Mouse (Mus musculus) midbrain, embryonic 11.5 days (tissue): ENCODE measurements around the gene Tfec. TPM values are rescaled to one million over a fixed set of nuclear protein-coding genes. Genes with fewer than 3 reads are reported as not detected.

Experiments
- ATAC-seq: fragments of 200-750 bp; cut with Nextera tagmentation; 2 replicates; pipeline ENCODE4 v1.8.0; 2017; ENCODE audit warnings: moderate TSS enrichment, moderate library complexity; ENCODE audit not compliant: low FRiP score
- DNase-seq: peaks from one replicate; pipeline ENCODE4 v3.0.0; 2015; ENCODE audit warnings: low spot score; ENCODE audit errors: missing footprints
- H3K27ac ChIP-seq: fragments of 300-500 bp; sonication (generic); 2 replicates; pipeline ENCODE4 v1.5.1; 2014; ENCODE audit warnings: low read depth, low read length
- H3K27me3 ChIP-seq: fragments of 300-500 bp; sonication (generic); 2 replicates; pipeline ENCODE4 v1.6.1; 2014; ENCODE audit warnings: mild to moderate bottlenecking, low read length, moderate library complexity, mixed read lengths; ENCODE audit not compliant: control insufficient read depth, insufficient read depth
- H3K36me3 ChIP-seq: fragments of 300-500 bp; sonication (generic); 2 replicates; pipeline ENCODE4 v1.6.1; 2014; ENCODE audit warnings: mild to moderate bottlenecking, low read length, moderate library complexity, mixed read lengths; ENCODE audit not compliant: control insufficient read depth, insufficient read depth
- H3K4me1 ChIP-seq: fragments of 300-500 bp; sonication (generic); 2 replicates; pipeline ENCODE4 v1.6.1; 2014; ENCODE audit warnings: low read length; ENCODE audit not compliant: control insufficient read depth, insufficient read depth
- H3K4me2 ChIP-seq: fragments of 300-500 bp; sonication (generic); 2 replicates; pipeline ENCODE4 v1.6.1; 2014; ENCODE audit warnings: mild to moderate bottlenecking, moderate library complexity
- H3K4me3 ChIP-seq: fragments of 300-500 bp; sonication (generic); 2 replicates; pipeline ENCODE4 v1.5.1; 2014; ENCODE audit warnings: low read depth, low read length
- H3K9ac ChIP-seq: fragments of 300-500 bp; sonication (generic); 2 replicates; pipeline ENCODE4 v1.6.1; 2014; ENCODE audit warnings: low read length
- H3K9me3 ChIP-seq: fragments of 300-500 bp; sonication (generic); 2 replicates; pipeline ENCODE4 v1.6.1; 2016; ENCODE audit warnings: low read length; ENCODE audit not compliant: control insufficient read depth
- WGBS: fragments of 180-500 bp; shearing (Covaris S2); extraction: QIAGEN DNeasy Blood & Tissue Kit; methylation state at CpG from one replicate; pipeline ENCODE4 v1.1.7; 2014; 5-methylcytosine and 5-hydroxymethylcytosine counted together
- polyA plus RNA-seq: library from polyadenylated mRNA; unstranded; fragments of >200 nt; fragmentation: Nextera tagmentation; extraction: Ambion mirVana; gene quantifications from 2 replicates; pipeline ENCODE4 v1.2.1, GENCODE M21; 2014

Tfec gene
- polyA plus RNA-seq: 1.1 and 1.8 TPM in 2 replicates

DNA sequence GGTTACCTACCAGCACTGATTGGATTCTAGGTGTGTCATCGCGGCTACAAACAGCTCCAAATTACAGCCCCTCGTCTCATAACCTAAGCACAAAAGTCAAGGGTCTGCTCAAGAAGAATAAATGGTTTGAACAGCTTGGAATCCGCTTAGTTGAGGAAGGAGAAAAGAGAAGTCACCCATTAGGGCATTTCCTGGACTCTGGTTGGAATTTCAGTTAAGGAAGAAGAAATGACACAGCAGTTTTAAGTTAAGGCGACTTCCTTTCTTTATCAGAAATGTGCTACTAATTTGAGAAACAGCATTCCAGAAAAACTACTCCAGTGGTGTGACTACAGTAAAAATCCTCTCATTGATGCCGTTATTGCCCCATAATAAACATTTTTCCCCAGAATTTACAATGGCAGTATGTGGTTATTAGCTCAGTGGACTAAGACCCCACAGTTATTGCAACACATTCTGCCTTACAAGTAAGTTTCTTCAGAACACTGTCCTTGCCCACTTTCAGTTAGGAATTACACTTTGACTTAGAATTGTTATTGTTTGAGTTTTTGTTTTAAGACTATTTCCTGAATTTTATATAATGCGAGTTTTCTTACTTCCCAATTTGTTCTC lies at the start of gene Tfec:
TSS of gene Tfec (minus strand) at position 191 of the 612 bp plus-strand sequence.
- no peaks in the 10 kb centered on the region for H3K27me3 ChIP-seq
- no peak within 1 kb of the TSS for H3K4me3 ChIP-seq
- no peak for DNase-seq
- H3K9ac ChIP-seq: no peak within 1 kb of the TSS
- H3K9me3 ChIP-seq: no peaks in the 10 kb centered on the region
- H3K4me2 ChIP-seq: no peak within 1 kb of the TSS
- no peaks in the 10 kb centered on the region for H3K4me1 ChIP-seq
- WGBS: 87% methylated on average over 7 of the region's 7 CpGs
- no peak for ATAC-seq
- H3K27ac ChIP-seq: no peak within 1 kb of the TSS
- no peaks in the 10 kb centered on the region for H3K36me3 ChIP-seq

DNA sequence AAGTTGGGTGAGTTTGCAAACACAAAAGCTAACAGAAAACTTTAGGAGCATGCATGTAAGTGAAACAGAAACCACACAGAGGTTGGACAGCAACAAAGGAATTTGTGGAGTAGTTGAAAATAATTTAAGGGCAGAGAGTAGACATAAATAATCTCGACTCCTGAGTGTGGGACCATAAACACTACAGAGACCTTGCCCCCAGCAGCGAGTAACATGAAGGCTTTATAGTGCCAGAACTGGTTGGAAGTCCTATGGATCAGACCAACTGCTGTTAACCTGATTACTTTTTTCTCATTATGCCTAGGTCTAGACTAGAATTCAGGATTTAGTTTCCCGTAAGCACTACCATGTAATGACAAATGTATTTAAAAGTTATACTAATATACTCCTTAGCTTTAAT lies 49.6 kb upstream of the Tfec start:
- Histone ChIP-seq H3K9me3 (no peaks in the 10 kb centered on the region), H3K4me3 (no peak overlapping the region), H3K36me3 (no peaks in the 10 kb centered on the region), H3K4me1 (no peaks in the 10 kb centered on the region), H3K9ac (no peak overlapping the region), H3K27me3 (no peaks in the 10 kb centered on the region), H3K4me2 (no peak overlapping the region), H3K27ac (no peak overlapping the region)
- DNase-seq (no peak), ATAC-seq (no peak)
- 79% methylated on average over 3 of the region's 3 CpGs for WGBS

GRCm38 (mm10) chr6:16943513-16943912 lies 45.3 kb upstream of the Tfec start:
- 78% methylated on average over 3 of the region's 3 CpGs for WGBS
- H3K4me3 ChIP-seq: no peak overlapping the region
- H3K36me3 ChIP-seq: no peaks in the 10 kb centered on the region
- no peaks in the 10 kb centered on the region for H3K4me1 ChIP-seq
- H3K4me2 ChIP-seq: no peak overlapping the region
- H3K27me3 ChIP-seq: no peaks in the 10 kb centered on the region
- H3K9ac ChIP-seq: no peak overlapping the region
- ATAC-seq (no peak), DNase-seq (no peak)
- no peaks in the 10 kb centered on the region for H3K9me3 ChIP-seq
- H3K27ac ChIP-seq: no peak overlapping the region

- no peak overlapping the region for H3K4me2 ChIP-seq
- H3K4me1 ChIP-seq: no peaks in the 10 kb centered on the region
- WGBS: 69% methylated on average over 4 of the region's 4 CpGs
- ATAC-seq (no peak), DNase-seq (no peak)
- H3K9ac ChIP-seq: no peak overlapping the region
- H3K36me3 ChIP-seq: no peaks in the 10 kb centered on the region
- no peak overlapping the region for H3K4me3 ChIP-seq
- H3K27me3 ChIP-seq: no peaks in the 10 kb centered on the region
- no peak overlapping the region for H3K27ac ChIP-seq
- no peaks in the 10 kb centered on the region for H3K9me3 ChIP-seq
Measured at GRCm38 (mm10) chr6:16942433-16942832, 44.2 kb upstream of the Tfec start.

DNA sequence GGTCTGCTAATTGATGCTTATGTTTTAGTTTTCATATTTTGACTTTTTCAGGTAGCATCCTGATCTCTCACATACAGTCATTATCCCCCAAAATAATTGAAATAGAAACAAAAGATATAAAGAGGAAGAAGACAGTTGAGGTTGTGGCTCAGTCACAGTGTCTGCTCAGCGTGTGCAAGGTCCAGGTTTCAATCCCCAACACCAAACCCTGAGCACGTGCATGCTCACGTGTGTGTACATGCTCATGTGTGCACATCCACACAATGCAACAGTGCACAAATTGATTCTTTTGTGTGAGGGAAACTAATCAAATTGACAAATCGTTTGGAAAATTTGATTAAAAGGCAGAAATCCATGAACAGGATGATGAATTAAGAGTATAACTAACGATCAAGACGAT lies 32.8 kb upstream of the Tfec start:
- 87% methylated on average over 6 of the region's 6 CpGs for WGBS
- H3K4me2 ChIP-seq: no peak overlapping the region
- H3K9ac ChIP-seq: no peak overlapping the region
- H3K27me3 ChIP-seq: no peaks in the 10 kb centered on the region
- ATAC-seq (no peak), DNase-seq (no peak)
- H3K9me3 ChIP-seq: no peaks in the 10 kb centered on the region
- no peak overlapping the region for H3K4me3 ChIP-seq
- H3K36me3 ChIP-seq: no peaks in the 10 kb centered on the region
- no peaks in the 10 kb centered on the region for H3K4me1 ChIP-seq
- no peak overlapping the region for H3K27ac ChIP-seq

DNA sequence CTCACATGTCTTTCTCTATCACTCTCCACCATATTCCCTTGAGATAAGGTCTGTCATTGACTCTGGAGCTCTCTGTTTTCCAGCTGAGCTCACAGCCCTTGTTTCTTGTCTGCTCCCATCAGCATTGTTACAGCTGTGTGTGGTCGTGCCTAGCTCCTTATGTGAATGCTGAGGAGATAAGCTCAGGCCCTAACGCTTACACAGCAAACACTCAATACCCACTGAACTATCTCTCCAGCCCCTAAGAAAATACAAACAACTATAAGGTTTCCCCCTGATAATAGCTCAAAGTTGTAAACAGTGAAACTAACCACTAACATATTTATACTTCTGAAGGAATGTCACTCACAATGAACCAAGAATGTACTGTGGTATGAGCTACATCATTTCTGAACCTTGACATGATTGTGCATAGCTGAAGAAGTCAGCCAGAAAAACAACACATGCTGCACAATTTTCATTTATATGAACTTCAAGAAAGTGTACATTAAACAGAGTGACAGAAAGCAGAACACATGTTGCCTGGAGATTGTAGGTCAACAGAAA lies 21.9 kb upstream of the Tfec start:
- no peaks in the 10 kb centered on the region for H3K27me3 ChIP-seq
- no peaks in the 10 kb centered on the region for H3K9me3 ChIP-seq
- no peak overlapping the region for H3K9ac ChIP-seq
- no peak overlapping the region for H3K4me2 ChIP-seq
- ATAC-seq (no peak), DNase-seq (no peak)
- H3K27ac ChIP-seq: no peak overlapping the region
- 47% methylated on average over 2 of the region's 2 CpGs for whole genome bisulfite sequencing
- no peak overlapping the region for H3K4me3 ChIP-seq
- H3K36me3 ChIP-seq: no peaks in the 10 kb centered on the region
- H3K4me1 ChIP-seq: no peaks in the 10 kb centered on the region

- Histone ChIP-seq H3K27me3 (no peaks in the 10 kb centered on the region), H3K9ac (no peak overlapping the region), H3K4me3 (no peak overlapping the region), H3K27ac (no peak overlapping the region), H3K4me2 (no peak overlapping the region), H3K4me1 (no peaks in the 10 kb centered on the region), H3K36me3 (no peaks in the 10 kb centered on the region), H3K9me3 (no peaks in the 10 kb centered on the region)
- 88% methylated on average over 5 of the region's 5 CpGs for WGBS
- no peak for DNase-seq
- no peak for ATAC-seq
Measured at GRCm38 (mm10) chr6:16891819-16892218, 6.4 kb downstream of the Tfec start.

DNA sequence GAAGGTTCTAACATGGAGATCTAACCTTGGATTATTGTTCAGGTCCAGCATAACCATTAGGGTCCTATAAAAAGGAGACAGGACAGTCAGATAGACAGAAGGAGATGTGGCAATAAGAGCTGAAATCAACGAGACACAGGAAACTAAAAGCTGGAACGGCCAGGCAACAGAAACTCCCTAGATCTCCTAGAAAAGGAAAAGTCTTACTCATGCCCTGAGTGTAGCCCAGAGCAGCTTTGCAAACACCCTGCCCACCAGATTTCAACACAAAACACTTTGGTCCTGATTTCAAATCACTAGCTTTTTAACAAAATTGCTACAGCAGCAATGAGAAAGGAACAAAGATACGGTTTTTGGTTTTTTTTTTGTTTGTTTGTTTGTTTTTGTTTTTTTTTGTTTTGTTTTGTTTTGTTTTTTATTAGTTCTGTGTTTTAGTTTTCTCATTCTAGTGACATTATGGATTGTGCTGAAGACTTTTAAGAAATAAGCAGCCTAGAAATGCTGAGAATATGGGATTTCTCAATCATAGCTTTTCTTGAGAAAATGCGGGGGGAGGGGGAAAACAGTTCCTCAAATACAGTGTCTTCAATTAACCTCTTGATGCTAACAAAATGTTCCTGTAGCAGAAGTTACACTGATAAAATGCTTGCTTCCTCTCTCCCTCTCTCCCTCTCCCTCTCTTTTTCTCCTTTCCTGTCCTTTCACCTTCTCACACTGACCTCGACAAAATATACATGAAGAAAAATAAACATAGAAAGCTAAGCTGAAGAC lies 14.5 kb downstream of the Tfec start:
- Histone ChIP-seq H3K4me3 (no peak overlapping the region), H3K4me1 (no peaks in the 10 kb centered on the region), H3K9me3 (no peaks in the 10 kb centered on the region), H3K4me2 (no peak overlapping the region), H3K9ac (no peak overlapping the region), H3K27me3 (no peaks in the 10 kb centered on the region), H3K27ac (no peak overlapping the region), H3K36me3 (no peaks in the 10 kb centered on the region)
- no peak for DNase-seq
- no peak for ATAC-seq
- WGBS: 81% methylated on average over 5 of the region's 5 CpGs

DNA sequence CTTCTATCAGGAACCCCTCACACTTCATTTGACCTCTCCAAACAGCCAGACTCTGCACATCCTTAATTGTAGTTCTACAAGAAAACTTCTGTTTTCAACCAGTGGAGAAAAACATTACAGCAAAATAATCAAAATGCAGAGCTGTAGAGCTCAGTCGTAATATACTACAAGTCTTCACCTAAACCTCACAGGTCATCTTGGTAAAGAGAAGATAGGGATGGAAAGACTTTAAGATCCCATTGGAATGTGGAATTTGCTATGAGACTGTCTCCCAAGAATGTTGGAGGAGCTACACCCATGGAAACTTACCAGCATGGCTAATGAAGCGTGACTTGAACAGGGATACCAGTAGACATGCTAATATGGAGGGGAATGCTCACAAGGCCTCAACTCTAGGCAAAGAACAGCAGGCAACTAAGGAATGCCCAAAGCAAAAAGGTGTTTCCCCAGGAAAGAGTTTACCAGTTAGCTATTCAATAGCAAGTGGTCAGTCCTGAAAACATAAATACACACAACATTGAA lies 24.2 kb downstream of the Tfec start:
- no peak overlapping the region for H3K4me2 ChIP-seq
- no peak overlapping the region for H3K27ac ChIP-seq
- WGBS: 88% methylated on average over 2 of the region's 2 CpGs
- DNase-seq (no peak), ATAC-seq (no peak)
- H3K9me3 ChIP-seq: no peaks in the 10 kb centered on the region
- no peaks in the 10 kb centered on the region for H3K4me1 ChIP-seq
- no peaks in the 10 kb centered on the region for H3K36me3 ChIP-seq
- no peak overlapping the region for H3K9ac ChIP-seq
- H3K4me3 ChIP-seq: no peak overlapping the region
- no peaks in the 10 kb centered on the region for H3K27me3 ChIP-seq
